Mouse (Mus musculus): ENCODE results near the gene Morn5. TPM values are rescaled to one million over a fixed set of nuclear protein-coding genes. Genes with fewer than 3 reads are reported as not detected.
A peak's percentile ranks its signal among the peaks of the same experiment; 100 is the strongest.

Gene Morn5
- polyA plus RNA-seq, 1 experiment from 2014 or later, result 0.18 TPM

- Histone ChIP-seq H3K4me1 (0 out of 2 replicates have a peak, but pooled peaks cover 8% of the 10 kb centered on the region), H3K27me3 (replicated peaks) (peaks cover 100% of the 10 kb centered on the region), H3K9me3 (replicated peaks) (no peaks in the 10 kb centered on the region), H3K4me3 (no peak overlapping the region), H3K36me3 (no peaks in the 10 kb centered on the region), H3K27ac (no peak overlapping the region), H3K9ac (no peak overlapping the region), H3K4me2 (no peak overlapping the region)
- ATAC-seq, result no peak
- 19% methylated on average over 5 of the region's 5 CpGs for WGBS (ENCODE audit: insufficient replicate concordance)
Observed at GRCm38 (mm10) chr2:36098021-36098420, 48.8 kb downstream of the Morn5 start.

GRCm38 (mm10) chr2:36099739-36100138 is 50.5 kb downstream of the Morn5 start:
- Histone ChIP-seq H3K36me3 (no peaks in the 10 kb centered on the region), H3K4me1 (peaks cover 19% of the 10 kb centered on the region; the same call in 1 of the 2 replicates), H3K9ac (no peak overlapping the region), H3K4me2 (no peak overlapping the region), H3K9me3 (replicated peaks) (no peaks in the 10 kb centered on the region), H3K27ac (no peak overlapping the region), H3K4me3 (no peak overlapping the region), H3K27me3 (replicated peaks) (peaks cover 100% of the 10 kb centered on the region)
- WGBS (ENCODE audit: insufficient replicate concordance), result 22% methylated on average over 6 of the region's 6 CpGs
- ATAC-seq, result no peak

- ATAC-seq, result no peak
- Histone ChIP-seq H3K9ac (no peak overlapping the region), H3K9me3 (replicated peaks) (no peaks in the 10 kb centered on the region), H3K36me3 (no peaks in the 10 kb centered on the region), H3K4me2 (peak overlapping the region; percentile 64; the same call in 1 of the 2 replicates), H3K27me3 (replicated peaks) (peaks cover 100% of the 10 kb centered on the region), H3K4me3 (no peak overlapping the region), H3K4me1 (peaks cover 26% of the 10 kb centered on the region; the same call in 1 of the 2 replicates), H3K27ac (no peak overlapping the region)
- 12% methylated on average over 28 of the region's 28 CpGs for WGBS (ENCODE audit: insufficient replicate concordance)
Observed at GRCm38 (mm10) chr2:36101866-36102558, 52.8 kb downstream of the Morn5 start.

- Histone ChIP-seq H3K27ac (no peak overlapping the region), H3K36me3 (no peaks in the 10 kb centered on the region), H3K4me1 (peaks cover 26% of the 10 kb centered on the region; the same call in 1 of the 2 replicates), H3K9ac (no peak overlapping the region), H3K4me3 (no peak overlapping the region; the same call in 1 of the 2 replicates), H3K9me3 (replicated peaks) (no peaks in the 10 kb centered on the region), H3K27me3 (replicated peaks) (peaks cover 100% of the 10 kb centered on the region), H3K4me2 (peak overlapping the region; percentile 64; the same call in 1 of the 2 replicates)
- 4% methylated on average over 21 of the region's 21 CpGs for WGBS (ENCODE audit: insufficient replicate concordance)
- ATAC-seq, result no peak
Observed at GRCm38 (mm10) chr2:36102559-36102946, 53.3 kb downstream of the Morn5 start.

- Histone ChIP-seq H3K36me3 (no peaks in the 10 kb centered on the region), H3K4me1 (peaks cover 26% of the 10 kb centered on the region; the same call in 1 of the 2 replicates), H3K9me3 (replicated peaks) (no peaks in the 10 kb centered on the region), H3K4me2 (peak overlapping the region; percentile 64), H3K4me3 (no peak overlapping the region), H3K27me3 (replicated peaks) (peaks cover 100% of the 10 kb centered on the region), H3K9ac (no peak overlapping the region), H3K27ac (no peak overlapping the region)
- ATAC-seq, result no peak
- 3% methylated on average over 21 of the region's 21 CpGs for WGBS (ENCODE audit: insufficient replicate concordance)
Observed at GRCm38 (mm10) chr2:36103069-36103554, 53.9 kb downstream of the Morn5 start.

- H3K27ac ChIP-seq, result no peak overlapping the region
- WGBS (ENCODE audit: insufficient replicate concordance), result 2% methylated on average over 38 of the region's 38 CpGs
- H3K36me3 ChIP-seq, result no peaks in the 10 kb centered on the region
- peak overlapping the region; percentile 64 for H3K4me2 ChIP-seq
- H3K9me3 ChIP-seq (replicated peaks), result no peaks in the 10 kb centered on the region
- H3K4me3 ChIP-seq, result peak overlapping the region; percentile 23; the same call in 1 of the 2 replicates
- no peak overlapping the region for H3K9ac ChIP-seq
- peaks cover 26% of the 10 kb centered on the region; the same call in 1 of the 2 replicates for H3K4me1 ChIP-seq
- ATAC-seq, result no peak
- peaks cover 100% of the 10 kb centered on the region for H3K27me3 ChIP-seq (replicated peaks)
Observed at GRCm38 (mm10) chr2:36103555-36104367, 54.5 kb downstream of the Morn5 start.

- no peak overlapping the region for H3K27ac ChIP-seq
- peak overlapping the region; percentile 64 for H3K4me2 ChIP-seq
- no peak for ATAC-seq
- H3K4me1 ChIP-seq, result peaks cover 26% of the 10 kb centered on the region; the same call in 1 of the 2 replicates
- H3K36me3 ChIP-seq, result no peaks in the 10 kb centered on the region
- peak overlapping the region; percentile 46 for H3K4me3 ChIP-seq
- H3K9me3 ChIP-seq (replicated peaks), result no peaks in the 10 kb centered on the region
- H3K9ac ChIP-seq, result no peak overlapping the region
- peaks cover 100% of the 10 kb centered on the region for H3K27me3 ChIP-seq (replicated peaks)
- WGBS (ENCODE audit: insufficient replicate concordance), result 1% methylated on average over 32 of the region's 32 CpGs
Observed at GRCm38 (mm10) chr2:36104436-36104955, 55.2 kb downstream of the Morn5 start.

- Histone ChIP-seq H3K4me2 (peak within 1 kb of the TSS; percentile 64), H3K27me3 (replicated peaks) (peaks cover 99% of the 10 kb centered on the region), H3K27ac (no peak within 1 kb of the TSS), H3K36me3 (no peaks in the 10 kb centered on the region), H3K4me1 (peaks cover 26% of the 10 kb centered on the region; the same call in 1 of the 2 replicates), H3K4me3 (peak within 1 kb of the TSS; percentile 46), H3K9me3 (replicated peaks) (no peaks in the 10 kb centered on the region), H3K9ac (no peak within 1 kb of the TSS)
- no peak for ATAC-seq
- 2% methylated on average over 50 of the region's 58 CpGs for WGBS (ENCODE audit: insufficient replicate concordance)
Observed at GRCm38 (mm10) chr2:36104956-36105741, 55.9 kb downstream of the Morn5 start, which contains the start of gene Lhx6. Gene Lhx6 (minus strand): TSS chr2:36105408.

GRCm38 (mm10) chr2:36108615-36109014 is 59.4 kb downstream of the Morn5 start:
- Histone ChIP-seq H3K36me3 (no peaks in the 10 kb centered on the region), H3K4me2 (no peak overlapping the region), H3K9me3 (replicated peaks) (no peaks in the 10 kb centered on the region), H3K27ac (no peak overlapping the region), H3K4me3 (no peak overlapping the region), H3K27me3 (replicated peaks) (peaks cover 81% of the 10 kb centered on the region), H3K4me1 (peaks cover 12% of the 10 kb centered on the region; the same call in 1 of the 2 replicates), H3K9ac (no peak overlapping the region)
- 9% methylated on average over 7 of the region's 7 CpGs for WGBS (ENCODE audit: insufficient replicate concordance)
- ATAC-seq, result no peak

- Histone ChIP-seq H3K36me3 (peaks cover 22% of the 10 kb centered on the region), H3K27me3 (replicated peaks) (peaks cover 41% of the 10 kb centered on the region), H3K4me2 (no peak overlapping the region), H3K4me1 (no peaks in the 10 kb centered on the region), H3K9me3 (replicated peaks) (no peaks in the 10 kb centered on the region), H3K4me3 (no peak overlapping the region), H3K27ac (no peak overlapping the region), H3K9ac (no peak overlapping the region)
- ATAC-seq, result no peak
- 45% methylated on average over 3 of the region's 3 CpGs for WGBS (ENCODE audit: insufficient replicate concordance)
Observed at GRCm38 (mm10) chr2:36112632-36113031, 63.4 kb downstream of the Morn5 start.

- H3K4me2 ChIP-seq, result no peak overlapping the region
- WGBS (ENCODE audit: insufficient replicate concordance), result 86% methylated on average over 9 of the region's 9 CpGs
- no peaks in the 10 kb centered on the region for H3K27me3 ChIP-seq (replicated peaks)
- peaks cover 88% of the 10 kb centered on the region for H3K36me3 ChIP-seq
- ATAC-seq, result no peak
- H3K9ac ChIP-seq, result no peak overlapping the region
- no peak overlapping the region for H3K4me3 ChIP-seq
- H3K4me1 ChIP-seq, result peaks cover 4% of the 10 kb centered on the region; the same call in 1 of the 2 replicates
- H3K27ac ChIP-seq, result no peak overlapping the region
- no peaks in the 10 kb centered on the region for H3K9me3 ChIP-seq (replicated peaks)
Observed at GRCm38 (mm10) chr2:36126795-36127429, 77.7 kb downstream of the Morn5 start.
